Mouse (Mus musculus) stomach, embryonic 14.5 days (tissue): ENCODE results near the gene Bcdin3d. TPM values are rescaled to one million over a fixed set of nuclear protein-coding genes. Genes with fewer than 3 reads are reported as not detected.

Experiments
- ATAC-seq: fragments of 200-750 bp; cut with Nextera tagmentation; 2 replicates; pipeline ENCODE4 v1.8.0; 2017; ENCODE audit warnings: low read depth, moderate TSS enrichment; ENCODE audit not compliant: insufficient number of reproducible peaks, insufficient read depth, low FRiP score
- H3K27ac ChIP-seq: fragments of 300-500 bp; sonication (generic); 2 replicates; pipeline ENCODE4 v1.5.1; 2014; ENCODE audit warnings: mild to moderate bottlenecking, low read length, moderate library complexity, mixed read lengths
- H3K27me3 ChIP-seq: fragments of 300-500 bp; sonication (generic); 2 replicates; pipeline ENCODE4 v1.6.1; 2014; ENCODE audit warnings: low read length, control low read depth, mixed read lengths; ENCODE audit not compliant: control insufficient read depth, insufficient read depth
- H3K36me3 ChIP-seq: fragments of 300-500 bp; sonication (generic); 2 replicates; pipeline ENCODE4 v1.6.1; 2014; ENCODE audit warnings: mild to moderate bottlenecking, control low read depth, low read length, moderate library complexity, mixed read lengths; ENCODE audit not compliant: control insufficient read depth, insufficient read depth
- H3K4me1 ChIP-seq: fragments of 300-500 bp; sonication (generic); 2 replicates; pipeline ENCODE4 v1.6.1; 2014; ENCODE audit warnings: low read length, control low read depth, mixed read lengths; ENCODE audit not compliant: control insufficient read depth, insufficient read depth
- H3K4me2 ChIP-seq: fragments of 300-500 bp; sonication (generic); replicated peaks from 2 replicates; pipeline ENCODE4 v1.6.1; 2014; ENCODE audit warnings: low read depth, low read length, control low read depth
- H3K4me3 ChIP-seq: fragments of 300-500 bp; sonication (generic); 2 replicates; pipeline ENCODE4 v1.5.1; 2014; ENCODE audit warnings: low read depth, low read length, control low read depth
- H3K9ac ChIP-seq: fragments of 300-500 bp; sonication (generic); replicated peaks from 2 replicates; pipeline ENCODE4 v1.6.1; 2014; ENCODE audit warnings: low read depth, mild to moderate bottlenecking, control low read depth, low read length, moderate library complexity, mixed read lengths
- H3K9me3 ChIP-seq: fragments of 300-500 bp; sonication (generic); 2 replicates; pipeline ENCODE4 v1.6.1; 2016; ENCODE audit warnings: low read depth, low read length, control low read depth; ENCODE audit not compliant: control insufficient read depth
- WGBS: fragments of 180-500 bp; shearing (Covaris S2); extraction: QIAGEN DNeasy Blood & Tissue Kit; methylation state at CpG from one replicate; pipeline ENCODE4 v1.1.7; 2014; 5-methylcytosine and 5-hydroxymethylcytosine counted together
- polyA plus RNA-seq: library from polyadenylated mRNA; unstranded; fragments of >200 nt; fragmentation: Nextera tagmentation; extraction: Ambion mirVana; gene quantifications from 2 replicates; pipeline ENCODE4 v1.2.1, GENCODE M21; 2014

Gene Bcdin3d
- polyA plus RNA-seq, 1 experiment from 2014 or later = 16.7 TPM

DNA sequence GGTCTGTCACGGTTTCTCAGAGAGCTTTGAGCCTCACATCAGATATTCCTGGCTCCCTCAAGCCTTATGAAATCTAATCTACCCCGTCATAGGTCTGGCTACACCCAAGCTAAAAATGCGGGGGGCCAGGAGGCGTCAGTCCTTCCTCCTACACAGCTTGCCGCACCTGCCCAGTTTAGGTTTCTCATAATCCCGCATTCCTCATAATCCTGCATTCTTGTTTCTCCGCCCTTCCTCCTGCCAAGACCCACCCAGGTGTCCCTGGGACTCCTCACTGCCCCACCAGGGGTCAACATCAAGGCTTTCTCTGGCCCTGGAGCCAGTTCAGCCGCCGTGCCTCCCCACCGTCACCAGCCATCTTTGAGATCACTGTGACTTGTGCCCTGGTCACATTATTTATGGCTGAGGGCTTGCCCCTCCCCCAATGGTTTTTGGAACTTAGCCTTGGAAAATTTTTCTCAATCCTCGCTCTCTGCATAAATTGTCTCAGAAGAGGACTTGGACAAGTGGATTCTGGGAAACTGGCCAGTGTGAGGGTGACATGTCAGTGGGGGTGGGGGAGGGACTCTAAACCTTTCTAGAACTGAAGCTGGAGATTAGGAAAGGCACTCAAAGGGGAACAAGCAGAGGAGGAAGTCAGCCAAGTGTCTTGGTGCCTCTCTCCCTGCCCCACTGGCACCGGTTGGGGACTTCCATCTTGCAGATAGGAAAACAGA is 23.2 kb upstream of the Bcdin3d start:
- Histone ChIP-seq H3K36me3 (no peaks in the 10 kb centered on the region), H3K4me1 (peaks cover 16% of the 10 kb centered on the region), H3K4me3 (no peak overlapping the region), H3K4me2 (no peak overlapping the region), H3K9me3 (no peaks in the 10 kb centered on the region), H3K9ac (no peak overlapping the region), H3K27ac (no peak overlapping the region), H3K27me3 (no peaks in the 10 kb centered on the region)
- WGBS = 46% methylated on average over 12 of the region's 12 CpGs
- no peak for ATAC-seq

- Histone ChIP-seq H3K4me1 (peaks cover 10% of the 10 kb centered on the region; the same call in 1 of the 2 replicates), H3K36me3 (no peaks in the 10 kb centered on the region), H3K27me3 (no peaks in the 10 kb centered on the region), H3K27ac (no peak overlapping the region), H3K4me3 (no peak overlapping the region), H3K9me3 (no peaks in the 10 kb centered on the region), H3K4me2 (no peak overlapping the region), H3K9ac (no peak overlapping the region)
- no peak; the same call in 1 of the 2 replicates for ATAC-seq
- WGBS = 9% methylated on average over 4 of the region's 4 CpGs
These were observed 22.5 kb upstream of the Bcdin3d start for GRCm38 (mm10) chr15:99497061-99497460.

DNA sequence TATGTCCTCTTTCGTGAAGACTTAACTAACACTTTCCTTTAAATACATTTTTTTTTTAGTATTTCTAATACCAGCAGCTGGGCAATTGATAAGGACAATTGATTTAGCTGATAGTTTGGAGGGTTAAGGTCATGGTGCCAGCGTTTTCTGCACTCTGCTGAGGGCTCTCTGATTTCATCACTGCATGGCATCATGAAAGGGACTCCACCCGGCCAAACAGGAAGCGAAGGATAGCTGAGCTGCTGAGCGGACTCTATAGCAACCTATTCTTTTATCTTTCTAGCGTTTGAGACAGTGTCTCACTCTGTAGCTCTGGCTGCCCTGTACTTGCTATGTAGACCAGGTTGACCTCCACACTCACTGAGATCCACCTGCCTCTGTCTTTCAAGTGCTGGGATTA is 10.2 kb upstream of the Bcdin3d start:
- H3K9me3 ChIP-seq = no peaks in the 10 kb centered on the region
- no peak overlapping the region for H3K27ac ChIP-seq
- H3K4me3 ChIP-seq = no peak overlapping the region
- no peak overlapping the region for H3K9ac ChIP-seq
- WGBS = 69% methylated on average over 6 of the region's 6 CpGs
- no peak overlapping the region for H3K4me2 ChIP-seq
- H3K4me1 ChIP-seq = no peaks in the 10 kb centered on the region
- no peaks in the 10 kb centered on the region for H3K36me3 ChIP-seq
- ATAC-seq = no peak
- no peaks in the 10 kb centered on the region for H3K27me3 ChIP-seq

DNA sequence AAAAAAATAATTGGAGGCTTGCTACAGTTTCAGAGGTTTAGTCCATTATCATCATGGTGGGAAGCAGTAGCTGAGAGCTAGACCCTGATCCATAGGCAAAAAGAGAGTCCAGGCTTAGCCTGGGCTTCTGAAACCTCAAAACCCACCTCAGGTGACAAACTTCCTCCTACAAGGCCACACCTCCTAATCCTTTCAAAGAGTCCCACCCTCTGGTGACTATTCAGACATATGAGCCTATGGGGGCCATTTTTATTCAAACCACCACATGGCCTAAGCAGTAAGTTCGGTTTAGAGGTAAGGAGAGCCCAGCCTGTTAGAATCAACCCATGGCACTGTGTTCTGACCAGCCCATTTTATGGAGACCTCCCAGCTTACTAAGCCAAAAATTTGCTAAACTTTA is 1.3 kb upstream of the Bcdin3d start:
- ATAC-seq = no peak

DNA sequence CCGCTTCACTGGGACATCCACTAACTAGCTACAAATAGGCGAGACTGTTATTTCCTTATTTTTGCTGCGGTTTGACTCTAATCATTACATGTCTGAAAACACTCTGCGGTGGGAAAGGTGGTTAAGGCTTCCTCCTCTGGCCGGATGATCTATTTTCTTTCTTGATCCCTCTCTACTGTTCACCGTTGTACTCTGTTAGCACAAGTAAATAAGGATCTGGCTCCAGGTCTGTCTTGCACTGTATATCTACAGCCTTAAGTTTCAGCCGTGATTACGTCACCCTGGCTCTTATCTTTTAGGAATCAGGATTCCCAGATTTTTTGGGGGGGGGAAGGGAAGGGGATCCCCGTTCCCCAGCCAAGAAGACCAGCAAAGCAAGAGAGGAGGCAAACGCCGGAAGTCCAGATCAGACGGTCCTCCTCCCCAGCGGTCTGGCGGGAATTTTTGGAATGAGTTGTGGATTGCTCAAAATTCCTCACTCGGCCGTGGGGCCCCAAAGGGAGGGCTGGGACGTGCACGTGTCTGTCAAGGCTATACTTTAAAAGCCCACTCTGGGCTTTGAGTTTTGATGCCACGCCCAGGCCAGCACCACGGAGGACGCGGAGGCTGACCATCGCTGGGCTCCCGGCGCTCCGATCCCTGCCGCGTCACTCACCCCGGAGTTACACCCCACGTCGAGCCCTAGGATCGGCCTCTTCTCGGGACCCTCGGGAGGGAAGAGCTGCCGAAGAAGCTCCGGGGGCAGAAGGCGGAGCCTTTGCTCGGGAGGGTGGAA is 542 bp downstream of the Bcdin3d start:
- Histone ChIP-seq H3K27me3 (no peaks in the 10 kb centered on the region), H3K9me3 (no peaks in the 10 kb centered on the region), H3K4me1 (peaks cover 5% of the 10 kb centered on the region; the same call in 1 of the 2 replicates), H3K36me3 (no peaks in the 10 kb centered on the region), H3K4me2 (peak overlapping the region; percentile 83), H3K9ac (peak overlapping the region; percentile 76), H3K4me3 (peak overlapping the region; percentile 72), H3K27ac (peak overlapping the region; percentile 94)
- WGBS = 4% methylated on average over 38 of the region's 38 CpGs
- peak; percentile 71 for ATAC-seq

More for the DNA sequence above, 1.3 kb upstream of the Bcdin3d start:
- H3K27ac ChIP-seq = no peak overlapping the region
- H3K4me3 ChIP-seq = no peak overlapping the region
- peaks cover 5% of the 10 kb centered on the region; the same call in 1 of the 2 replicates for H3K4me1 ChIP-seq
- H3K9me3 ChIP-seq = no peaks in the 10 kb centered on the region
- no peaks in the 10 kb centered on the region for H3K27me3 ChIP-seq
- no peak overlapping the region for H3K9ac ChIP-seq
- WGBS = 79% methylated on average over 1 of the region's 1 CpGs
- H3K4me2 ChIP-seq = no peak overlapping the region
- no peaks in the 10 kb centered on the region for H3K36me3 ChIP-seq

DNA sequence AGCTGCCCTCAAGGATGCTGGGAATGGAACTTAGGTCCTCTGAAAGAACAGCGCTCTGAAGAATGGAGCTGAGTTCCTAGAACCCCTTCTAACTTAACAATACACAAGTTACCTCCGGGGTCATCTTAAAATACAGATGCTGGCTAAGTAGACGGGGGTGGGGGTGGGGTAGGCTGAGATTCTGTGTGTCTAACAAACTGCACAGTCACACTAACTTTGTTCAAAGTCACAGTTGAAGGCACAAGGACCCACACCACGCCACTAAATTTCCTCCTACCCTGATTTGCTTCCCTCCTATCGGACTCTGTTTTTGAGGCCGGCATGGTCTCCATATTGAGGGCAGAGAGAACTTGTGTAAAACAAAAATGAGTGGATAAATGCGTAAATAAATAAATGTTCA is 1.6 kb downstream of the Bcdin3d start:
- H3K4me1 ChIP-seq = peaks cover 5% of the 10 kb centered on the region; the same call in 1 of the 2 replicates
- no peaks in the 10 kb centered on the region for H3K9me3 ChIP-seq
- H3K36me3 ChIP-seq = no peaks in the 10 kb centered on the region
- H3K4me3 ChIP-seq = no peak overlapping the region
- no peaks in the 10 kb centered on the region for H3K27me3 ChIP-seq
- no peak for ATAC-seq
- H3K9ac ChIP-seq = no peak overlapping the region
- WGBS = 88% methylated on average over 7 of the region's 7 CpGs
- H3K27ac ChIP-seq = no peak overlapping the region
- no peak overlapping the region; the same call in 1 of the 2 replicates for H3K4me2 ChIP-seq

DNA sequence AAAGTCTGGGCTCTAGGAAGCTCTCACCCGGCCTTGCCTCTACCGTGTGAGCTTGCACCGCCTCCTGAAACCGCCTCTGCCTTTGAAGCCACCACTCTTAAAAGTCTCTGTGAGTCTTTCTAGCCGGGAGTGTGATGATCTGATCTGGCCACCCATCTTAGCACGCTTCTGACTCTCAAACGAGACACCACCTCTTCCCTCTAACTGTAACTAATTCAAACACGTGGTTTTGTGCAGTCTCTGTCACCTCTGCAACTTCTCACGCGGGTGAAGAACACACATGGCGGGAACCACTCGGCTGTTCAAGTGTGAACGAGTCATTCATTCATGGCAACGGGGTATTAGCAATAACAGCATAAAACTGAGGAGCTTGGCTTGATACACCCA is 2.9 kb downstream of the Bcdin3d start:
- Histone ChIP-seq H3K27ac (no peak overlapping the region), H3K9me3 (no peaks in the 10 kb centered on the region), H3K4me3 (no peak overlapping the region), H3K4me2 (no peak overlapping the region), H3K27me3 (no peaks in the 10 kb centered on the region), H3K9ac (no peak overlapping the region), H3K36me3 (no peaks in the 10 kb centered on the region), H3K4me1 (peaks cover 5% of the 10 kb centered on the region; the same call in 1 of the 2 replicates)
- ATAC-seq = no peak
- WGBS = 72% methylated on average over 14 of the region's 14 CpGs

- 60% methylated on average over 17 of the region's 17 CpGs for WGBS
- no peak overlapping the region for H3K4me2 ChIP-seq
- H3K4me3 ChIP-seq = no peak overlapping the region
- no peaks in the 10 kb centered on the region for H3K27me3 ChIP-seq
- H3K9me3 ChIP-seq = no peaks in the 10 kb centered on the region
- H3K4me1 ChIP-seq = peaks cover 5% of the 10 kb centered on the region; the same call in 1 of the 2 replicates
- no peaks in the 10 kb centered on the region for H3K36me3 ChIP-seq
- no peak overlapping the region for H3K27ac ChIP-seq
- no peak overlapping the region for H3K9ac ChIP-seq
- no peak for ATAC-seq
These were observed 3.4 kb downstream of the Bcdin3d start for GRCm38 (mm10) chr15:99470971-99471676.
